Mouse (Mus musculus): ENCODE data around the gene Arhgap17.

GRCm38 (mm10) chr7:123296097-123296496, 73.6 kb downstream of the Arhgap17 start:
- no peak for TF ChIP-seq POLR2A (IDR thresholded peaks at IDR 0.05; ENCODE audit: borderline replicate concordance, control insufficient read depth, low read depth, low read length)
- TF ChIP-seq CTCF (IDR thresholded peaks at IDR 0.05; ENCODE audit: control insufficient read depth, insufficient read depth, low read length), result no peak
